Mouse (Mus musculus) heart, embryonic 15.5 days (tissue): Measurements from ENCODE around the gene Sv2b. TPM values are rescaled to one million over a fixed set of nuclear protein-coding genes. Genes with fewer than 3 reads are reported as not detected.

Source experiments
- ATAC-seq: fragments of 200-750 bp; cut with Nextera tagmentation; replicated peaks from 2 replicates; pipeline ENCODE4 v1.8.0; 2017; ENCODE audit warnings: low read depth, moderate TSS enrichment; ENCODE audit not compliant: insufficient number of reproducible peaks, insufficient read depth, low FRiP score
- H3K27ac ChIP-seq: fragments of 300-500 bp; sonication (generic); 2 replicates; pipeline ENCODE4 v1.5.1; 2015; ENCODE audit warnings: mild to moderate bottlenecking, inconsistent platforms
- H3K27me3 ChIP-seq: fragments of 300-500 bp; sonication (generic); 2 replicates; pipeline ENCODE4 v1.6.1; 2015; ENCODE audit warnings: inconsistent platforms
- H3K36me3 ChIP-seq: fragments of 300-500 bp; sonication (generic); 2 replicates; pipeline ENCODE4 v1.6.1; 2015; ENCODE audit warnings: mild to moderate bottlenecking, inconsistent platforms
- H3K4me1 ChIP-seq: fragments of 300-500 bp; sonication (generic); replicated peaks from 2 replicates; pipeline ENCODE4 v1.6.1; 2015; ENCODE audit warnings: inconsistent platforms
- H3K4me2 ChIP-seq: fragments of 300-500 bp; sonication (generic); 2 replicates; pipeline ENCODE4 v1.6.1; 2015; ENCODE audit warnings: inconsistent platforms, mild to moderate bottlenecking, moderate library complexity
- H3K4me3 ChIP-seq: fragments of 300-500 bp; sonication (generic); 2 replicates; pipeline ENCODE4 v1.5.1; 2015; ENCODE audit warnings: mild to moderate bottlenecking, inconsistent platforms
- H3K9ac ChIP-seq: fragments of 300-500 bp; sonication (generic); 2 replicates; pipeline ENCODE4 v1.6.1; 2015; ENCODE audit warnings: mild to moderate bottlenecking, inconsistent platforms
- H3K9me3 ChIP-seq: fragments of 300-500 bp; sonication (generic); replicated peaks from 2 replicates; pipeline ENCODE4 v1.6.1; 2016; ENCODE audit warnings: inconsistent platforms
- WGBS: fragments of 180-500 bp; shearing (Covaris S2); methylation state at CpG from one replicate; pipeline ENCODE4 v1.1.7; 2015; ENCODE audit warnings: mixed read lengths; 5-methylcytosine and 5-hydroxymethylcytosine counted together
- polyA plus RNA-seq: library from polyadenylated mRNA; unstranded; fragments of >200 nt; fragmentation: Nextera tagmentation; extraction: Ambion mirVana; gene quantifications from 2 replicates; pipeline ENCODE4 v1.2.1, GENCODE M21; 2015

Gene Sv2b
- polyA plus RNA-seq, 1 experiment from 2014 or later: 0.49 TPM

GRCm38 (mm10) chr7:75318320-75318719, 9.3 kb upstream of the Sv2b start:
- H3K4me1 ChIP-seq: no peaks in the 10 kb centered on the region
- H3K27me3 ChIP-seq: no peaks in the 10 kb centered on the region
- no peak overlapping the region for H3K27ac ChIP-seq
- H3K9ac ChIP-seq: no peak overlapping the region
- WGBS: 78% methylated on average over 1 of the region's 1 CpGs
- H3K4me3 ChIP-seq: no peak overlapping the region
- H3K9me3 ChIP-seq: no peaks in the 10 kb centered on the region
- no peak for ATAC-seq
- no peaks in the 10 kb centered on the region for H3K36me3 ChIP-seq
- no peak overlapping the region for H3K4me2 ChIP-seq

- Histone ChIP-seq H3K27ac (no peak overlapping the region), H3K4me2 (no peak overlapping the region), H3K27me3 (peaks cover 10% of the 10 kb centered on the region), H3K4me3 (no peak overlapping the region), H3K9me3 (no peaks in the 10 kb centered on the region), H3K4me1 (no peaks in the 10 kb centered on the region), H3K9ac (no peak overlapping the region), H3K36me3 (no peaks in the 10 kb centered on the region)
- no peak for ATAC-seq
- 64% methylated on average over 5 of the region's 5 CpGs for WGBS
Observed at GRCm38 (mm10) chr7:75314873-75315272, 5.8 kb upstream of the Sv2b start.

- no peaks in the 10 kb centered on the region for H3K9me3 ChIP-seq
- no peak overlapping the region for H3K27ac ChIP-seq
- H3K4me1 ChIP-seq: peaks cover 19% of the 10 kb centered on the region
- H3K9ac ChIP-seq: no peak overlapping the region
- H3K36me3 ChIP-seq: no peaks in the 10 kb centered on the region
- no peak overlapping the region for H3K4me2 ChIP-seq
- no peak for ATAC-seq
- no peak overlapping the region for H3K4me3 ChIP-seq
- 87% methylated on average over 8 of the region's 8 CpGs for WGBS
- peaks cover 45% of the 10 kb centered on the region for H3K27me3 ChIP-seq
Observed at GRCm38 (mm10) chr7:75309570-75309969, 508 bp upstream of the Sv2b start.

DNA sequence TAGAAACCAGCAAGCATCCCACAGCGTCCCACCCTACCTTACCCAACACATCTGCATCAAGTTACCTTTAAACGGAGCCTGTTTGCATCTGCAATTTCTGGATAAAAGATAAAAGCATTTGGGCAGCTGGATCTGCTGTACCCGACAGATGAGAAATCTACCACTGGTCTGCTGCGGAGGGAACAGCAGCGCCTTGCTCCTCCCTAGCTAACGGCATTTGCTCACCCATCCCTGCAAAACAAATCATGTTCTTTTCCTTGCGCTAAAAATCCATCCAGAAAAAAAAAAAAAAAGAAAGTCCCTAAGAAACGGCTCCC, 964 bp downstream of the Sv2b start:
- H3K27me3 ChIP-seq: peaks cover 48% of the 10 kb centered on the region
- peak overlapping the region; percentile 30; the same call in 1 of the 2 replicates for H3K9ac ChIP-seq
- ATAC-seq: no peak
- peak overlapping the region; percentile 95 for H3K4me2 ChIP-seq
- WGBS: 6% methylated on average over 8 of the region's 8 CpGs
- peak overlapping the region; percentile 54 for H3K4me3 ChIP-seq
- H3K27ac ChIP-seq: no peak overlapping the region
- H3K9me3 ChIP-seq: no peaks in the 10 kb centered on the region
- H3K36me3 ChIP-seq: no peaks in the 10 kb centered on the region
- peaks cover 19% of the 10 kb centered on the region for H3K4me1 ChIP-seq

DNA sequence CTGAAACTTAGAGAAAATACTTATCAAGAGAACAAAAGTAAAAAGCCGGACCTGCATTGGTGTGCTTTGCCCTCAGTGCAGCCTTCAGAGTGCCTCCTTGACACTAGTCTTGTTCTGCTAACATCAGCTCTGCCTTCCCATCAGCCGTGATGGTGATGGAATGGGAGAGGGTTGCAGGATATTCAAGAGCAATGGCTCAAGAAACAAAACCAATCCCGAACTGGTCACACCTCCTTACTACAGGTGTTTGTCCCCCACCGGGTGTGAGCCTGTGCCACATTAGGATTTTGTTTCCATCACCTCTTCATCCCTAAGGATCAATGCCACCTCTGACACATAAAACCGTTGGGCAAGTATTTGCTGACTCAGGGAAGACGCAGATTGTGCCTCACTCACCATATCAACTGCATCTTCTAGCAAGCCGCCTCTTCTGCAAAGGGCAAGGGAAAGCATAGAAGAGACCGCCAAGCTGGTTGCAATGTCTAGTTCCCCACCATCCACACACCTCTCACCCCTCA, 1.4 kb downstream of the Sv2b start:
- no peak for ATAC-seq
- Histone ChIP-seq H3K4me2 (peak overlapping the region; percentile 95), H3K9ac (no peak overlapping the region), H3K36me3 (no peaks in the 10 kb centered on the region), H3K4me3 (peak overlapping the region; percentile 54), H3K9me3 (no peaks in the 10 kb centered on the region), H3K4me1 (peaks cover 19% of the 10 kb centered on the region), H3K27ac (no peak overlapping the region), H3K27me3 (peaks cover 51% of the 10 kb centered on the region)
- WGBS: 50% methylated on average over 8 of the region's 8 CpGs

GRCm38 (mm10) chr7:75305901-75306465, 3.1 kb downstream of the Sv2b start:
- H3K9ac ChIP-seq: no peak overlapping the region
- 58% methylated on average over 9 of the region's 9 CpGs for WGBS
- ATAC-seq: no peak
- no peak overlapping the region for H3K4me3 ChIP-seq
- no peaks in the 10 kb centered on the region for H3K36me3 ChIP-seq
- no peaks in the 10 kb centered on the region for H3K9me3 ChIP-seq
- H3K27me3 ChIP-seq: peaks cover 51% of the 10 kb centered on the region
- H3K27ac ChIP-seq: no peak overlapping the region
- peaks cover 19% of the 10 kb centered on the region for H3K4me1 ChIP-seq
- no peak overlapping the region for H3K4me2 ChIP-seq

- WGBS: 70% methylated on average over 6 of the region's 6 CpGs
- Histone ChIP-seq H3K36me3 (no peaks in the 10 kb centered on the region), H3K4me1 (peaks cover 5% of the 10 kb centered on the region), H3K9me3 (no peaks in the 10 kb centered on the region), H3K4me2 (no peak overlapping the region), H3K27ac (no peak overlapping the region), H3K9ac (no peak overlapping the region), H3K4me3 (no peak overlapping the region), H3K27me3 (peaks cover 19% of the 10 kb centered on the region)
- ATAC-seq: no peak
Observed at GRCm38 (mm10) chr7:75302523-75303215, 6.4 kb downstream of the Sv2b start.

DNA sequence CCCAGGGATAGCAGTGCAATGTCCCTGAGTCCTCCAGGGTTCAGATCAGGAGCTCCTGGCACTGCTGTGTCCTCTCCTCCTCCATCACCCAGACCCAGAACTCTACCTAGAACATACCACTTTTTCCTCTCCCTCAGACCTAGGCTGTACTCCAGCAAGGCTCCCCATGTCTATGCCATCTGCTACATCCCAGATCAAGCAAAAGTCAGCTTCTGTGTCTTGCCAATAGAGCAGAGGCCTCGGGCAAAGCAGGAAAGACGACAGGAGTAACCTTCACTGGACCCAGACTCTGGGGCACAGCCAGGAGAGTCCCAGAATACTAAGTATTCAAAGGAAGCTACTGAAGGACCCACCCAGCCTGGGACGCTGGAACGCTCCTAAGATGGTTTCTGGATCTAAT, 9.8 kb downstream of the Sv2b start:
- Histone ChIP-seq H3K9ac (no peak overlapping the region), H3K27me3 (peaks cover 4% of the 10 kb centered on the region; the same call in 1 of the 2 replicates), H3K4me2 (no peak overlapping the region), H3K9me3 (no peaks in the 10 kb centered on the region), H3K4me1 (no peaks in the 10 kb centered on the region; the same call in 1 of the 2 replicates), H3K4me3 (no peak overlapping the region), H3K36me3 (no peaks in the 10 kb centered on the region), H3K27ac (no peak overlapping the region)
- 82% methylated on average over 4 of the region's 4 CpGs for WGBS
- no peak for ATAC-seq

DNA sequence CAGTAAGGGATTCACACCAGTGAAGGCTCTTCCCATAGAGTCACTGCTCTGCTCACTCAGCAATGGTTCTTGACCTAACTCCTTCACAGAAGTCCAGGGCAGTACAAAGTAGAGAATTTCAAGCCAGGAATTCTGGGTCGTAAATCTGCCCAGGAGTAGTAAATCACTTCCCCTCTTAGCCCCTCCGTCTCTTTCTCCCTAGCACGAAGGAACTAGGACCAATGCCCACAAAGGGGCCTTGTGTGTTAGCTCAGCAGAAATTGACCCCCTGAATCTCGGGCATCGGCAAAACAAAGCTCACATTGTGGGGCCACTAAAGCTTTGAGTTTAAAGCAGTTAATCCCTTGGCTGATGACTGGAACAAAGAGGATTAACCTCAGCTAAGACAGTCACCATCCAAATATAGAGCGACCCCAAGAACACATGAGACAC, 12.4 kb downstream of the Sv2b start:
- H3K4me2 ChIP-seq: no peak overlapping the region
- H3K9me3 ChIP-seq: no peaks in the 10 kb centered on the region
- WGBS: 55% methylated on average over 6 of the region's 6 CpGs
- no peak overlapping the region for H3K9ac ChIP-seq
- H3K27ac ChIP-seq: no peak overlapping the region
- H3K27me3 ChIP-seq: 0 out of 2 replicates have a peak, but pooled peaks cover 3% of the 10 kb centered on the region
- H3K36me3 ChIP-seq: no peaks in the 10 kb centered on the region
- no peaks in the 10 kb centered on the region for H3K4me1 ChIP-seq
- no peak for ATAC-seq
- H3K4me3 ChIP-seq: no peak overlapping the region

GRCm38 (mm10) chr7:75295228-75295865, 13.7 kb downstream of the Sv2b start:
- Histone ChIP-seq H3K27me3 (0 out of 2 replicates have a peak, but pooled peaks cover 3% of the 10 kb centered on the region), H3K4me2 (no peak overlapping the region), H3K4me3 (no peak overlapping the region), H3K27ac (no peak overlapping the region), H3K36me3 (no peaks in the 10 kb centered on the region), H3K9ac (no peak overlapping the region), H3K4me1 (no peaks in the 10 kb centered on the region), H3K9me3 (no peaks in the 10 kb centered on the region)
- 66% methylated on average over 5 of the region's 5 CpGs for WGBS
- no peak for ATAC-seq

- Histone ChIP-seq H3K36me3 (no peaks in the 10 kb centered on the region), H3K4me1 (no peaks in the 10 kb centered on the region), H3K9me3 (no peaks in the 10 kb centered on the region), H3K4me3 (no peak overlapping the region), H3K4me2 (no peak overlapping the region), H3K27ac (no peak overlapping the region), H3K27me3 (0 out of 2 replicates have a peak, but pooled peaks cover 3% of the 10 kb centered on the region), H3K9ac (no peak overlapping the region)
- 45% methylated on average over 3 of the region's 3 CpGs for WGBS
- ATAC-seq: no peak
Observed at GRCm38 (mm10) chr7:75292246-75292645, 16.8 kb downstream of the Sv2b start.
